Mouse (Mus musculus) naive thymus-derived CD4-positive, alpha-beta T cell, adult 5 months (primary cell): ENCODE results near the gene Speer2. TPM values are rescaled to one million over a fixed set of nuclear protein-coding genes. Genes with fewer than 3 reads are reported as not detected.

ENCODE experiments used
- polyA plus RNA-seq: library from polyadenylated mRNA; unstranded; fragments of 100-300 nt; shearing (Covaris generic); gene quantifications from one replicate; pipeline ENCODE4 v1.2.1, GENCODE M21; 2017

Speer2 gene
- polyA plus RNA-seq: not detected

DNA sequence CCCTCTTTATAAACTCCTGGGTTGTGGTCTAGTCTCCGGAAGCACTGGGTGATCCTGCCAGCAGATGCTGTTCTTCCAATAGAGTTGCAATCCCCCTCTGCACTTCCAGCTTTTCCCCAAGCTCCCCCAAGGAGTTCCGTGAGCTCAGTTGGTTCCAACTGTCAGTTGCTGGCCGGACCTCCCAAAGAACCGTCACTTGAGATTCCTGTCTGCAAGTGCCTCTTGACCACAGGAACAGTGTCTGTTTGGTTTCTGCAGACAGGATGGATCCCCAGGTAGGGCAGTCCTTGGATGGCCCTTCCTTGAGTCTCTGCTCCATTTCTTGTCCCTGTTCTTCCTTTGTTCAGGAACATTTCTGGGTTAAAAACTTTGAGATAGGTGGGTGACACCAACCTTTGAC lies at the start of gene Speer2:
TSS of gene Speer2 (minus strand) at position 101 of the 400 bp plus-strand sequence.

